Mouse (Mus musculus): ENCODE data around the gene Avpr1b. TPM values are rescaled to one million over a fixed set of nuclear protein-coding genes. Genes with fewer than 3 reads are reported as not detected.

Avpr1b gene
- not detected in 2 replicates for polyA plus RNA-seq (2015; fragmentation: Nextera tagmentation; extraction: Ambion mirVana)

DNA sequence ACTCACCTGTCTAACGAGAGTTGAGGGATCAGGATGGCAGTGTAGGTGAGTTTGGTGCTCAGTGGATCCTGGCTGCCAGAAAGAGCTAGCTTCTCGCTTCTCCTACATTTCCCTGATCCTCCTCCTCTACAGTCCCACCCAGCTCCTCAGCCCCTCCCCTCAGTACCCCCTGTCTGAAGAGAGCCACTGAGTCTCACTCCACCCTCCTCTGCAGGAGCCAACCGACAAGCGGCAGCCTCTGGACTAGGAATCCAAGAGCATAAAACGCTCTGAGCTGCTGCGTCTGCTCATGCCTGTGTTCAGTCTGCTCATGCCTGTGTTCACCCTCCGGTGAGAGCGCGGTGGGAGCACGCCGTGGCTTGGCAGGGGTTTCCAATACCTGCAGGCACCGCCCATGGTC is at the start of gene Avpr1b:
Gene Avpr1b, plus strand, starts transcription at position 335 of the 400 bp plus-strand sequence.
- WGBS: 24% methylated on average over 12 of the region's 12 CpGs
- no peaks in the 10 kb centered on the region; the same call in 1 of the 2 replicates for H3K27me3 ChIP-seq (ENCODE audit: insufficient read depth, low read length)
- peak within 1 kb of the TSS; percentile 21; the same call in 1 of the 2 replicates for H3K4me2 ChIP-seq (ENCODE audit: low read length)
- H3K4me1 ChIP-seq (replicated peaks; ENCODE audit: insufficient read depth, low read length): no peaks in the 10 kb centered on the region
- H3K4me3 ChIP-seq (replicated peaks; ENCODE audit: low read depth, low read length): no peak within 1 kb of the TSS
- DNase-seq (ENCODE audit: low spot score): no peak
- ATAC-seq (replicated peaks; ENCODE audit: low FRiP score, low read depth): no peak
- no peaks in the 10 kb centered on the region for H3K36me3 ChIP-seq (ENCODE audit: insufficient read depth, low read length)
- H3K27ac ChIP-seq: no peak within 1 kb of the TSS
- H3K9ac ChIP-seq (ENCODE audit: low read depth, low read length): peak within 1 kb of the TSS; percentile 27; the same call in 1 of the 2 replicates
- TF ChIP-seq CTCF (IDR thresholded peaks at IDR 0.05; ENCODE audit: low read depth): no peak
- no peaks in the 10 kb centered on the region for H3K9me3 ChIP-seq (replicated peaks; ENCODE audit: low read length)

DNA sequence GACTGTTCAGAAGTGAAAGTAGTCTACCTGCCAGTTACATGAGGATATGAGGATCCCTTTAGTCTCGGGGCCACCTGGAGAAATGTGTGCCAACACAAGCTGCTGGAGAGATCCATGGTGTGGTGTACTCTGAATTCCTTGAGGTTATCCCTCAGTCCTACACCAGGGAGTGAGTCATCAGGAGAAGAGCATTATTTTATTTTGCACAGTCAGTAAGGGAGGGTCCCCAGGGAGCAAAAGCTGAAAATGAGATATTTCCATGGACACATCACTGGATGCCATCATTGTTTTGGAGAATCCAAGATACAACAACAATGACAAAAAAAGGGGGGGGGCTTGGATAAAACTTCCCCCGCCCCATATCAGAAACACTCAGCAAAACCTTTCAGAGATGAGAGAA is 47.1 kb upstream of the Avpr1b start:
- 92% methylated on average over 2 of the region's 2 CpGs for WGBS
- no peaks in the 10 kb centered on the region for H3K27me3 ChIP-seq (ENCODE audit: insufficient read depth, low read length)
- H3K36me3 ChIP-seq (ENCODE audit: insufficient read depth, low read length): no peaks in the 10 kb centered on the region
- H3K9ac ChIP-seq (ENCODE audit: low read depth, low read length): no peak overlapping the region
- no peak overlapping the region for H3K27ac ChIP-seq
- no peak overlapping the region for H3K4me3 ChIP-seq (replicated peaks; ENCODE audit: low read depth, low read length)
- no peak overlapping the region for H3K4me2 ChIP-seq (ENCODE audit: low read length)
- H3K4me1 ChIP-seq (replicated peaks; ENCODE audit: insufficient read depth, low read length): no peaks in the 10 kb centered on the region
- no peak for TF ChIP-seq CTCF (IDR thresholded peaks at IDR 0.05; ENCODE audit: low read depth)
- no peak for ATAC-seq (replicated peaks; ENCODE audit: low FRiP score, low read depth)
- H3K9me3 ChIP-seq (replicated peaks; ENCODE audit: low read length): no peaks in the 10 kb centered on the region
- DNase-seq (ENCODE audit: low spot score): no peak

GRCm38 (mm10) chr1:131553428-131553827 is 45.6 kb upstream of the Avpr1b start:
- Histone ChIP-seq H3K4me1 (replicated peaks; ENCODE audit: insufficient read depth, low read length) (no peaks in the 10 kb centered on the region), H3K9me3 (replicated peaks; ENCODE audit: low read length) (no peaks in the 10 kb centered on the region), H3K36me3 (ENCODE audit: insufficient read depth, low read length) (no peaks in the 10 kb centered on the region), H3K9ac (ENCODE audit: low read depth, low read length) (no peak overlapping the region), H3K27ac (no peak overlapping the region), H3K4me2 (ENCODE audit: low read length) (no peak overlapping the region), H3K27me3 (ENCODE audit: insufficient read depth, low read length) (no peaks in the 10 kb centered on the region), H3K4me3 (replicated peaks; ENCODE audit: low read depth, low read length) (no peak overlapping the region)
- DNase-seq (ENCODE audit: low spot score): no peak
- TF ChIP-seq CTCF (IDR thresholded peaks at IDR 0.05; ENCODE audit: low read depth): no peak
- ATAC-seq (replicated peaks; ENCODE audit: low FRiP score, low read depth): no peak

- Histone ChIP-seq H3K27me3 (ENCODE audit: insufficient read depth, low read length) (no peaks in the 10 kb centered on the region), H3K4me2 (ENCODE audit: low read length) (peak overlapping the region; percentile 27; the same call in 1 of the 2 replicates), H3K4me1 (replicated peaks; ENCODE audit: insufficient read depth, low read length) (no peaks in the 10 kb centered on the region), H3K36me3 (ENCODE audit: insufficient read depth, low read length) (no peaks in the 10 kb centered on the region), H3K27ac (no peak overlapping the region), H3K9me3 (replicated peaks; ENCODE audit: low read length) (no peaks in the 10 kb centered on the region), H3K9ac (ENCODE audit: low read depth, low read length) (no peak overlapping the region), H3K4me3 (replicated peaks; ENCODE audit: low read depth, low read length) (no peak overlapping the region)
- TF ChIP-seq CTCF (IDR thresholded peaks at IDR 0.05; ENCODE audit: low read depth): peak; percentile 96
- peak; percentile 85 for ATAC-seq (replicated peaks; ENCODE audit: low FRiP score, low read depth)
- 8% methylated on average over 13 of the region's 13 CpGs for WGBS
- DNase-seq (ENCODE audit: low spot score): peak; percentile 95
Observed at GRCm38 (mm10) chr1:131555042-131555812, 43.8 kb upstream of the Avpr1b start.

DNA sequence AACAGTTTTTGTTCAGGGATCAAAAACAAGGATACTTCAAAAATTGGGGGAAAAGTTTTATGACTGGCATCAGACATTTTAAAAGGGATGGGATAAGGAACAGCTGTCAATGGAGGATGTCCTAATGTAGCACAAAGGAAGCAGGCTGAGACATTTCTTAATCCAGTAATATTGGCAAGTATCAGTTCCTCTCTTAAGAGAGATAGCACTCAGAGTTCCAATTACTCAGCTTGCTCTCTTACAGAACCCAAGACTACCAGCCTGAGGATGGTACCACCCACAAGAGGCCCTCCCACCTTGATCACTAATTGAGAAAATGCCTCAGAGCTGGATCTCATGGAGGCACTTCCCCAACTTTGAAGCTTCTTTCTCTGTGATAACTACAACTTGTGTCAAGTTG is 38.5 kb upstream of the Avpr1b start:
- Histone ChIP-seq H3K4me3 (replicated peaks; ENCODE audit: low read depth, low read length) (no peak overlapping the region), H3K9ac (ENCODE audit: low read depth, low read length) (no peak overlapping the region), H3K4me2 (ENCODE audit: low read length) (no peak overlapping the region), H3K27ac (no peak overlapping the region), H3K27me3 (ENCODE audit: insufficient read depth, low read length) (no peaks in the 10 kb centered on the region), H3K4me1 (replicated peaks; ENCODE audit: insufficient read depth, low read length) (no peaks in the 10 kb centered on the region), H3K9me3 (replicated peaks; ENCODE audit: low read length) (no peaks in the 10 kb centered on the region), H3K36me3 (ENCODE audit: insufficient read depth, low read length) (no peaks in the 10 kb centered on the region)
- ATAC-seq (replicated peaks; ENCODE audit: low FRiP score, low read depth): no peak
- no peak for TF ChIP-seq CTCF (IDR thresholded peaks at IDR 0.05; ENCODE audit: low read depth)
- no peak for DNase-seq (ENCODE audit: low spot score)

- Histone ChIP-seq H3K9ac (ENCODE audit: low read depth, low read length) (no peak overlapping the region), H3K27me3 (ENCODE audit: insufficient read depth, low read length) (no peaks in the 10 kb centered on the region), H3K36me3 (ENCODE audit: insufficient read depth, low read length) (no peaks in the 10 kb centered on the region), H3K9me3 (replicated peaks; ENCODE audit: low read length) (no peaks in the 10 kb centered on the region), H3K4me3 (replicated peaks; ENCODE audit: low read depth, low read length) (no peak overlapping the region), H3K4me1 (replicated peaks; ENCODE audit: insufficient read depth, low read length) (no peaks in the 10 kb centered on the region), H3K27ac (no peak overlapping the region), H3K4me2 (ENCODE audit: low read length) (no peak overlapping the region)
- WGBS: 92% methylated on average over 2 of the region's 2 CpGs
- TF ChIP-seq CTCF (IDR thresholded peaks at IDR 0.05; ENCODE audit: low read depth): no peak
- DNase-seq (ENCODE audit: low spot score) (no peak), ATAC-seq (replicated peaks; ENCODE audit: low FRiP score, low read depth) (no peak)
Observed at GRCm38 (mm10) chr1:131562081-131562480, 37.0 kb upstream of the Avpr1b start.
